Mouse (Mus musculus) bone marrow macrophage, adult 2 months (primary cell): ENCODE data around the gene Ndufs7. TPM values are rescaled to one million over a fixed set of nuclear protein-coding genes. Genes with fewer than 3 reads are reported as not detected.
A peak's percentile ranks its signal among the peaks of the same experiment; 100 is the strongest.

Experiments used
- H3K27ac ChIP-seq: 2 replicates; pipeline ENCODE4 v1.5.1; 2012; ENCODE audit warnings: low read depth, low read length; ENCODE audit not compliant: insufficient read depth
- H3K4me1 ChIP-seq: 2 replicates; pipeline ENCODE4 v1.6.1; 2012; ENCODE audit warnings: low read length; ENCODE audit not compliant: control insufficient read depth, insufficient read depth
- H3K4me3 ChIP-seq: 2 replicates; pipeline ENCODE4 v1.5.1; 2012; ENCODE audit warnings: mild to moderate bottlenecking, low read length, moderate library complexity; ENCODE audit not compliant: insufficient read depth
- CTCF ChIP-seq: IDR thresholded peaks from 2 replicates; pipeline ENCODE4 v1.5.1; 2012; ENCODE audit warnings: low read depth, mild to moderate bottlenecking, low read length, moderate library complexity
- POLR2A ChIP-seq: IDR thresholded peaks from 2 replicates; pipeline ENCODE4 v1.6.1; 2012; ENCODE audit warnings: mild to moderate bottlenecking, low read depth, low read length, borderline replicate concordance
- polyA plus RNA-seq: library from polyadenylated mRNA; stranded (reverse); fragments of >200 nt; gene quantifications from 2 replicates; pipeline ENCODE4 v1.2.4, GENCODE M21; 2012; ENCODE audit not compliant: missing spikeins, insufficient read depth, insufficient read length

Ndufs7 gene
- polyA plus RNA-seq, 1 experiment: 104 TPM

GRCm38 (mm10) chr10:80262169-80262568 lies 13.2 kb downstream of the Ndufs7 start:
- Histone ChIP-seq H3K4me1 (peaks cover 31% of the 10 kb centered on the region), H3K4me3 (peak overlapping the region; percentile 56), H3K27ac (peak overlapping the region; percentile 95)

DNA sequence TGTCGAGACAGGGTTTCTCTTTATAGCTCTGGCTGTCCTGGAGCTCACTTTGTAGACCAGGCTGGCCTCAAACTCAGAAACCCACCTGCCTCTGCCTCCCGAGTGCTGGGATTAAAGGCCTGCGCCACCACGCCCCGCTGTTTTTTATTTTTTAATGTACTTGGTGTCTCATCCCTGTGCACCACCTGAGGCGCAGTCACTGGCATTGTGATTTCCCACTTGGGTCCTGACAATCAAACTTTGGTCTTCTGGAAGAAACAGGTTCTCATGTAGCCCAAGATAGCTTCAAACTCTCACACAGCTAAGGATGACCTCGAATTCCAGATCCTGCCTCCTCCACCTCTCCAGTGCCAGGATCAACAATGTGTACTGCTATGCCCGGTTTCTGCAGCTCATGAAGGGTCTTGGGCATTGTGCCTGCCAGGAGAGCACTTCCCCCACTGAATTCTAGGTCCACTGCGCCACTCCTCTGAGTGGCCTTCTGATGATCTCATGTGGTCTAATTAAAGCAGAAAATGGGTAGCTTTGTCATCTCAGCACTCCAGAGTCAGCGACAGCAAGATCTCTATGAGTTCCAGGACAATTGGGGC lies 13.9 kb downstream of the Ndufs7 start:
- Histone ChIP-seq H3K4me3 (peak overlapping the region; percentile 4; the same call in 1 of the 2 replicates), H3K27ac (peak overlapping the region; percentile 95), H3K4me1 (peaks cover 37% of the 10 kb centered on the region)
- TF ChIP-seq CTCF (no peak), POLR2A (no peak)

More at GRCm38 (mm10) chr10:80262169-80262568, 13.2 kb downstream of the Ndufs7 start:
- TF ChIP-seq CTCF (no peak), POLR2A (no peak)

- Histone ChIP-seq H3K27ac (peak overlapping the region; percentile 78), H3K4me3 (peak overlapping the region; percentile 69), H3K4me1 (peaks cover 44% of the 10 kb centered on the region)
- no peak for TF ChIP-seq CTCF
- 0 out of 2 replicates have a peak, but pooled peaks have one; percentile 12 for TF ChIP-seq POLR2A
Measured at GRCm38 (mm10) chr10:80264341-80265148, 15.6 kb downstream of the Ndufs7 start.

DNA sequence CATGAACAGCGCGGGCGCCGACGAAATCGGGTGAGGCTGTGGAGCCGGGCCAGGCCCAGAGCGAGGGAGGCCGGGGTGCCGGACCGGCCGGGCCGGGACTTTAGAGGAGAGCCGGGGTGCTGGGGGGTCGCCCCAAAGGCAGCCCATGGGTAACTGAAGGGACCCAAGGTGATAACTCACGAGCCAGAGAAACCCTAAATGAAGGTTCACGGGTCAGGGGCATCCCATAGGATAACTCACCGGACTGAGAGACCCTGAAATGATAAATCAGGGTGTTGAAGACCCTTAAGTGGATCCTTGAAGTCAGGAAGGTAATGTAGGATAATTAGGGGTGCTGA lies 16.2 kb downstream of the Ndufs7 start:
- H3K4me1 ChIP-seq: peaks cover 45% of the 10 kb centered on the region
- peak overlapping the region; percentile 69 for H3K4me3 ChIP-seq
- peak overlapping the region; percentile 68 for H3K27ac ChIP-seq
- no peak for TF ChIP-seq POLR2A
- no peak for TF ChIP-seq CTCF

- Histone ChIP-seq H3K4me3 (no peak overlapping the region), H3K27ac (no peak overlapping the region), H3K4me1 (peaks cover 43% of the 10 kb centered on the region)
- TF ChIP-seq POLR2A (no peak), CTCF (no peak)
Measured at GRCm38 (mm10) chr10:80270099-80270498, 21.2 kb downstream of the Ndufs7 start.

DNA sequence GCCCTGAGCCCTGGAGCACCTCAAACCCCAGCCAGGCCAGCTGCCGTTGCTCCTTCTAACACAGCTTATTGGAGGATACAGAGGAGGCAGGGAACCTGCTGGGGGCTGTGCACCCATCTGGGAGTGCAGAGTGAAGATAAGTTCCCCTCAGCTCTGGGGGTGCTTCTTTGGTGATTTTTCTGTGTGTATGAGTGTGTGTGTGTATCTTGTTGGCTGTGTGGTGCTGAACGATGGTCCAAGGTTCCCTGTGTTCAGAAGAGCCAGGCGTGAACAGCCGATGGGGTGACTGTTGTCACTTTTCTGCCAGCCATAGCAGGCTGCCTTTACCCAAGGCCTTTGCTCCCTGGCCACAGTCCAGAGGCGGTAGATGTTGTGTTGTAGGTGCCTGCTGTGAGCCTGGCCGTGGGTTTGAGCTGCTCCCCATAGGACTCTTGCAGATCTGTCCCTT lies 21.8 kb downstream of the Ndufs7 start:
- peaks cover 43% of the 10 kb centered on the region for H3K4me1 ChIP-seq
- H3K4me3 ChIP-seq: no peak overlapping the region
- TF ChIP-seq POLR2A (no peak), CTCF (no peak)
- H3K27ac ChIP-seq: no peak overlapping the region

DNA sequence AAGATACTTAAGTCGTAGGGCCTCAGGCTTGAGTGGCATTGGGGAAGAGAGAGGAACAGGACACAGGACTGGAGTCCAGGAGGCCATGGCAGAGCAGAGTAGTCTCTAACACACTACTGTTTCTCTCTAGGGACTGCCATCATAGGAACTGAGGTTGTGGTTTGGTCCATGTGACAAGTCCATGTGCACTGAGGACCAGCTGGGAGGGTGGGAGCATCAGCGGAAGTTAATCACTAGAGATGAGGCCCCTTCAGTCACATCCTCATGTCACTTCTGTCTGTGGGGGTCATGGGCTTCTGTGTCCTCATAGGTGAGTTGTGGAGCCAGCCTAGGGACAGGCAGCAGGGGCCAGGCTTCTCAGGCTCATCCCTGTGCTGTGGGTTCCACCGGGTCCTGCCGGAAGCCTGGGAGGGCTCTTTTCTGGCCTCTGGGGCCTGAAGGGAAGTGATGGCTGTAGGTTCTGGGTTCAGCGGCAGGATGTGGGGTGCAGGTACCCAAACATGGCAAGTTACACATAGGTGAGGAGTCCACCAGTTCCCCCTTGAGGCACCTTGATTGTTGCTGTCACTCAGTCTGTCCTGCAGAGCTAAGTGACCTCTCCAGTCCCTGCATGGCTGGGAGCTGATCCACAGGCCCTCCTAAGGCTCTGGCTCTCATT lies 22.4 kb downstream of the Ndufs7 start:
- no peak overlapping the region for H3K4me3 ChIP-seq
- peaks cover 43% of the 10 kb centered on the region for H3K4me1 ChIP-seq
- no peak overlapping the region for H3K27ac ChIP-seq
- TF ChIP-seq CTCF: no peak
- no peak for TF ChIP-seq POLR2A

GRCm38 (mm10) chr10:80271870-80272585 lies 23.1 kb downstream of the Ndufs7 start:
- Histone ChIP-seq H3K4me3 (no peak overlapping the region), H3K27ac (no peak overlapping the region), H3K4me1 (peaks cover 37% of the 10 kb centered on the region)
- no peak for TF ChIP-seq CTCF
- TF ChIP-seq POLR2A: no peak

DNA sequence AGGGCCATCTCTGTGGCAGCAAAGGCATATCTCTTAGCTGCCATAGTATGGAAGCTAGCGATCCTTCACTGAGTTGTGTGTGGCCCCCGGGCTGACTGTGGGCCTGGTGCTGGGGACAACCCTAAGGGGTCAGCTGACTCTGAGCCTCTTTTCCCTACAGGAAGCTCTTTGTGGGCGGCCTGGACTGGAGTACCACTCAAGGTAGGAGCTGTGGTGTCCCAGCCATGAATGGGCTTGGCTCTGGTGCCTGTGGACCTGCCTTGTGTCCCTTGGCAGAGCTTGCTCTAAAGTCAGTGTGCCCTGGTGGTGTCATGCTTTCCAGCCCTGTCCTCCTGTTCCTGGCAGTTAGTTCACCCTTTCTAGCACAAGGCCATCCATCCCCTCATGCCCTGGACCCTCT lies 24.9 kb downstream of the Ndufs7 start:
- Histone ChIP-seq H3K27ac (no peak overlapping the region), H3K4me1 (peaks cover 23% of the 10 kb centered on the region), H3K4me3 (no peak overlapping the region)
- TF ChIP-seq CTCF (no peak), POLR2A (no peak)
